Mouse (Mus musculus) large intestine, adult 2 months (tissue): ENCODE data around the gene Bcl11a. TPM values are rescaled to one million over a fixed set of nuclear protein-coding genes. Genes with fewer than 3 reads are reported as not detected.
"Not testable (repeated sequence)": the region's sequence is repeated elsewhere in the genome, so short reads cannot be mapped to it uniquely, and the experiment has no call there.

Source experiments
- DNase-seq: peaks from one replicate; pipeline ENCODE4 v3.0.0-alpha.2; 2012; ENCODE audit warnings: low read depth, low spot score
- WGBS: fragments of 180-500 bp; shearing (Covaris S2); methylation state at CpG from one replicate; pipeline ENCODE4 v1.1.7; 2018; 5-methylcytosine and 5-hydroxymethylcytosine counted together
- polyA plus RNA-seq: library from polyadenylated mRNA; depleted of rRNA; stranded (reverse); fragments of >200 nt; gene quantifications from 2 replicates; pipeline ENCODE4 v1.2.3, GENCODE M21; 2012

Gene Bcl11a
- polyA plus RNA-seq, 1 experiment = 2.8 TPM

DNA sequence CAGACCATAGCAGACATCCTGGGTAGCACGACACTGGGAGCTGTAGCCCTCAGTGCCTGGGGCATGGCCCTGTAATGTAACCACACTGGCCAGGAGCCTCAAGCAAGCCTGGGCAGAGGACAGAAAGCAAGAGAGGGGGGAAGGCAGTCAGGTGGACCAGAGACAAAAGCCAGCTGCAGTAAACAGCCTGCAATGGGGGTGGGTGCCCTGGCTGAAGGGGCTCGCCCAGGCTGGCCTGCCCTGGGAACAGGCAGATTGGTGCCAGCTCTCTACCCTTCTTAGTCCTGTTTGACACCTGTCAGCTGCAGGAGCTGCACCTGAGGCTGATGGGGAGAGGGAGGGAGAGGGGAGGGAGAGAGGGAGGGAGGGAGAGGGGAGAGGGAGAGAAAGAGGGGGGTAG lies 50.1 kb downstream of the Bcl11a start:
- 65% methylated on average over 2 of the region's 2 CpGs for WGBS
- no peak for DNase-seq

DNA sequence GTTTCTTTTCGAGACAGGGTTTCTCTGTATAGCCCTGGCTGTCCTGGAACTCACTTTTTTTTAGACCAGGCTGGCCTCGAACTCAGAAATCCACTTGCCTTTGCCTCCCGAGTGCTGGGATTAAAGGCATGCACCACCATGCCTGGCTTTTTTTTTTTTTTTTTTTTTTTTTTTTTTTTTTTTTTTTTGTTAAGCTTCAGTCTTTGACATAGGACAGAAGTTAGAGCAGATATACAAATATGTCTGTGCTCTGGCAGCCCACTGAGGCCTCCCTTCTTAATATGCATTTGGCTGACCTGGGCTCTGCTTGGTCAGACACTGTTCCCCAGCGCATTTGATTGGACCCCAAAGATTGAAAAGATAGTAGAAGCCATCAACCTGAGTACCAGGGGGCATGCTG lies 51.0 kb downstream of the Bcl11a start:
- 86% methylated on average over 4 of the region's 4 CpGs for WGBS
- DNase-seq = not testable (repeated sequence)

DNA sequence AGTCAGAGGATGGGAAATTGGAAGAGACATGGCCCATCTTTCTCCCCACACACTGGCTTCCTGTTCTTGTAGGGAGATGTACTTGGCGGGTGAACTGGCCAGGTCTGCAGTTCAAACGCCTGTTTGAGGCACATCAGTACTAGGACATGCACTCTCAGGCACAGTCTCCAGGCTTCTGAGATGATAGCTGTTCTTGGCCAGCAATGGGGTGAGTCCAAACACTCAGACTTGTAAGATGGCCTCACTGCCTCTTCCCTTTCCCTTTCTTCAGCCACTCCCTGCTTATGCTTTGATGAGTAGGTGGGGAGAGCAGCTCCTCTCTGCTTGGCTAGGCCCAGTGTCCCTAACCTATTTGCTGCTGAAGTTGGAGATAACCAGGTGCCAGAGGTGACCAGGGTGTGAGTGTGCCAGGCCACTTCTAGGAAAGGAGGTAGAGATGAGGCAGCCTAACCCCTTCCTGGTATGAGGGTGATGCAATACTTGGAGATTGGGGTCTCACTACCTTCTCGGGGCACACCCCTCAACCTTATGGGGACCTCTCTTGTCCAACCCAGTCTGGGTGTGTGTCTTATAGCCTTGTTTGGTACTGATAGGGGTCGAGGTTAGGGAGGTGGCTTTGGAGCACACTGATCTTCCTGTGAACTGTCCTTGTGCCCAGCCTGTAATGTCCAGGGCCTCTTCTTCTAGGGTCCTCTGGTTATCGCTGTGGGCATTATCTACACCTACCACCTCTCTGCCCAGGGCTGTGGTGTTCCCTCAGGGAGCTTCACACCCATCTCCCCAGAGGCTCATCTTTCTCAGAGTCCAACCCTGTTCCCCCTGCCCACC lies 51.7 kb downstream of the Bcl11a start:
- 68% methylated on average over 5 of the region's 5 CpGs for WGBS
- DNase-seq = no peak

GRCm38 (mm10) chr11:24130186-24130760 lies 52.4 kb downstream of the Bcl11a start:
- WGBS = 61% methylated on average over 7 of the region's 7 CpGs
- DNase-seq = no peak

- DNase-seq = no peak
- WGBS = 89% methylated on average over 2 of the region's 2 CpGs
Observed at GRCm38 (mm10) chr11:24131818-24132217, 54.0 kb downstream of the Bcl11a start.

GRCm38 (mm10) chr11:24132358-24132757 lies 54.5 kb downstream of the Bcl11a start:
- 87% methylated on average over 6 of the region's 6 CpGs for WGBS
- no peak for DNase-seq

DNA sequence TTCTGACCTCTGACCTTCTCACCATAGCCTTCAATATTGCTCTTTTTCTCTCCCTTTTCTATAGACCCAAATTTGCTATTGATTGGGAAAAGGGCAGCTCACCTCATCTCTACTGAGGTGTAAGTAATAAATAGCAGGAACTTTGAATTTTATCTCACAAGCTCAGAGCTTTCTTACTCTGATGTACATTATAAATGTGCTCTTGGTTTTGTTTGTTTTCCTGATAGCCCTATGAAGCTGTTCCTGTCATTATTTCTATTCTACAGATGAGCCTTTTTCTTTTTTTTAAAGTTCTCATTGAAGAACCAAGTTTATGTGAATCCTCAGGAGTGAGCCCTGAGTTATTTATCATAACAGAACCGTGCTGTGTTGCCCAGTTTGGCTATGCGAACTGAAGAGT lies 55.0 kb downstream of the Bcl11a start:
- WGBS = 79% methylated on average over 2 of the region's 2 CpGs
- DNase-seq = no peak

GRCm38 (mm10) chr11:24133484-24133883 lies 55.6 kb downstream of the Bcl11a start:
- 73% methylated on average over 3 of the region's 3 CpGs for WGBS
- DNase-seq = no peak

GRCm38 (mm10) chr11:24133928-24134327 lies 56.1 kb downstream of the Bcl11a start:
- 80% methylated on average over 5 of the region's 5 CpGs for WGBS
- no peak for DNase-seq

GRCm38 (mm10) chr11:24135244-24135643 lies 57.4 kb downstream of the Bcl11a start:
- 49% methylated on average over 2 of the region's 2 CpGs for WGBS

DNA sequence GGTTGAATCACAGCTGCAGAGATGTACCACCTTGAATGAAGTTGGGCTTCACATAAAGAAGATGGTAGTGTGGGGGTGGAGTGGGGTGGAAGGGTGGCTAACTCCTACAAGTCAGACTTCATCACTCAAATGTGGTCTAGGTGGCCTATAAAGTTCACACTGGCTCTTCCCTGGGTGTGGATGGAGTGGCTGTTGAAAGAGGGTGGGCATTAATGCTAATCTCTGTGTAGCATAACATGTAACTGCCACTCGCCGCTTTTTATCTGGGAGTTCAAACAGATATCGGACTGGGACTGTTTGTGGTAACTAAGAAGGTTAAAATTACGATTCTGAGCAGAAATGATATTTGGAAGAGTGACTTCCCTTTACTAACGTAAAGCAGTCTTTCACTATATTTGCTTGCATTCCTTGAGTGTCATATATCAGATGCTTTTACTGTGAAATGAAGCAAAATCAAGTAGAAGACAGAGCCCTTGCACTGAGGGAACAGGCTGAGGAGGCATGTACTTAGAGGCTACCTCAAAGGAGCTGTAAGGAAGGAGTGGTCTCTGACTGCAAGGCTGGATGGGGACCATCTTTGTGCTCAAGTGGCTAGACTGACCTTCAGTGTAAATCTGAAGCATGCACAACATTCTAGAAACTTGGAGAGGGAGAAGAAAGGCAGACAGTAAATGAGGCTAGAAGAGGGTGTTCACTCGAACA lies 58.4 kb downstream of the Bcl11a start:
- WGBS = 83% methylated on average over 6 of the region's 6 CpGs
- no peak for DNase-seq

More at GRCm38 (mm10) chr11:24135244-24135643, 57.4 kb downstream of the Bcl11a start:
- no peak for DNase-seq

DNA sequence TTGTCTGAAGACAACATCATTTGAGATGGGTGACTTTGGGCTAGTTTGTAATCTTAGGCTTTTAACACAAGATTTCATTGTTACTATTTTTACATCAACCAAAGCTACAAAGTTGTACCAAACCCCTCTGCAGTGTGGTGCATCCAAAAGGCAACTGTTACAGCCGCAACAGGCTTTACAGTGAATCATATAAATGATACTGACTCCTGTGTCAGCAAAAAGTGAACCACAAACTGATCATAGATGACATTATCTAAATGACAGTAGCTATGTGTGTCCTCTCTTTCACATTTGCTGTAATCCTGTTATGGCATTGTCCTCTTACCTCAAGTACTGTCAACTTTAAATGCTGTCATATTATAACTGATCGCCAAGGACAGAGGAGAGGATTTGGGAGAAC lies 60.0 kb downstream of the Bcl11a start:
- WGBS = 98% methylated on average over 2 of the region's 2 CpGs

DNA sequence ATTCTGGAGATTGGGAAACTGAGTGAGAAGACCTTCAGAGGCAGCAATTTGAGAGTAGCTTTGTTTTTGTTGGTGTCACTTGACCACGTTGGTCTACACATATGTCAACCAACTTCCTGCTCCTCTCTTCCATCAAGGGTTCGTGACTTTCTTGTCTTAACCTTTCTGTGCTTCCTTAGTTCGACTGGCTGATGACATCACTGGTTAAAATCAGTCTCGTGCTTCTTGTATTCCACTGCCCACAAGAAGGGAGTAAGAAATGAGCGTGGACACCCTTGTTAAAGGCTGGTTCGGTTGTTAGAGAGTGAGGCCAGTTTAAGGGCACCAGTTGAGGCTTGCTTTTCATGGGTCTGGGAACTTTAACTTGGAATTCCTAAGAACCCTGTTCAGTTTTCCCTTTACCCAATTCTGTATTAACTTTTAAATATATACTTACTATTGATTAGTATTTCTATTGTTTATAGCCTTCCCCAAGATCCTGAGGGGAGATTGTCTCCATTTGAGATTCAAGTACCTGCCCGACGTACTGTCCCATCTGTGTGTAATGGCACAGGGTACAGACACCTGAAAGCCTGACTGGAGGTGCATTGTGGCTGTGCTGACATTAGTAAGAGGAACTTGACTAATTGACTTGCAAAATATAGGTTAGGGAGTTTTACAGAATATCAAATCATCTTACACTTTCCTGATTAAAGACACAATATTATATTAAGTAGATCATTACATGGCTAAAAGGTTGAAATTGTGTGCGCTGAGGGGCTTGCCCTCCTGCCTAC lies 60.9 kb downstream of the Bcl11a start:
- DNase-seq = no peak
- 84% methylated on average over 9 of the region's 9 CpGs for WGBS

More for the DNA sequence above, 60.0 kb downstream of the Bcl11a start:
- DNase-seq = no peak

DNA sequence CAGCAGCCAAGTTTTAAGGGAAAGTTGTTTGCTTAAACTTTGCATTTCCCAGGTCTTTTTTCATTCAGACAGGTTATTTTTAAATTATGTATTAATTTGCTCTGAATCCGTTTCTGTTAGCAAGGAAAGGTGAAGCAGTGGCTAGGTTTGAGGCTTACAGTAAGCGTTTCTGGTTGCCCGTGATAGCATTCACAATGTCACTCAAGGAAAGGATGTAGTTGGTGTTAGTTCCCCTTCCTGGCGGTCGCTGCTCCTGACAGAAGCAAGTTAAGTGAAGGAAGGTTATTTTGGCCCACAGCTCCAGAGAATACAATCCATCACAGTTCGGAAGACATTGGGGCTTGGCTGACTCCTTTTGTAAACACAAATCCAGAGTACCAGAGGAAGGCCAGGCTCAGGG lies 61.6 kb downstream of the Bcl11a start:
- DNase-seq = no peak
- 85% methylated on average over 6 of the region's 6 CpGs for WGBS

DNA sequence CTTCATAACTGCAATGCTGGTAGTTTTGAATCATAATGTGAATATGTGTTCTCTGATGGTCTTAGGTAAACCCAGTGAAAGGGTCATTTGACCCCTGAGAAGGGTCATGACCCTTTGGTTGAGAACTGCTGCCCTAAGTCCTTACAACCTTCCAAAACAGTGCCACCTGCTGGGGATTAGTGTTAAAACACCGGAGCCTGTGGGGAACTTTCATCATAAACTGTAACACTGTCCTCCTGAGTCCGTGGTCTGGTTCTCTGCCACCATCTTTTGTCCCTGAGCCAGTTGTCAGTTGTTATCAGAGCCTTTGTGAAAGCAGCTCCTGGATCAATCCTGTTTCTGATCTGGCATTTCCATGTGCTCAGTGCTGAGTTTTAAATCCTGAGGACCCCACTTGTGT lies 62.1 kb downstream of the Bcl11a start:
- WGBS = 95% methylated on average over 2 of the region's 2 CpGs
- no peak for DNase-seq

- 89% methylated on average over 2 of the region's 2 CpGs for WGBS
- DNase-seq = no peak
Observed at GRCm38 (mm10) chr11:24140948-24141347, 63.1 kb downstream of the Bcl11a start.

GRCm38 (mm10) chr11:24141479-24142251 lies 63.8 kb downstream of the Bcl11a start:
- DNase-seq = no peak
- WGBS = 83% methylated on average over 10 of the region's 10 CpGs

GRCm38 (mm10) chr11:24142316-24142715 lies 64.5 kb downstream of the Bcl11a start:
- WGBS = 71% methylated on average over 9 of the region's 9 CpGs
- no peak for DNase-seq
